Mouse (Mus musculus): ENCODE measurements at regions not wholly inside any gene's neighbourhood (a gene's known extent, or its start where the extent isn't known, plus 50 kb on each side); places are given as distances from the start of the nearest gene placed in this dataset.

GRCm38 (mm10) chr4:8927276-8927906 lies 688.5 kb upstream of the Car8 start:
- H3K27me3 ChIP-seq = peaks cover 7% of the 10 kb centered on the region
- WGBS = 37% methylated on average over 8 of the region's 8 CpGs
- no peak overlapping the region for H3K9ac ChIP-seq
- H3K9me3 ChIP-seq = no peaks in the 10 kb centered on the region
- H3K4me1 ChIP-seq = peaks cover 21% of the 10 kb centered on the region
- ATAC-seq (ENCODE audit: low FRiP score, low read depth) = no peak
- no peak overlapping the region for H3K4me3 ChIP-seq
- no peak overlapping the region for H3K27ac ChIP-seq
- H3K4me2 ChIP-seq (replicated peaks) = no peak overlapping the region
- no peaks in the 10 kb centered on the region for H3K36me3 ChIP-seq

- no peaks in the 10 kb centered on the region for H3K36me3 ChIP-seq
- WGBS = 27% methylated on average over 9 of the region's 9 CpGs
- H3K4me2 ChIP-seq (replicated peaks) = no peak overlapping the region
- no peak overlapping the region for H3K9ac ChIP-seq
- peaks cover 26% of the 10 kb centered on the region for H3K4me1 ChIP-seq
- H3K9me3 ChIP-seq = no peaks in the 10 kb centered on the region
- no peak overlapping the region for H3K4me3 ChIP-seq
- no peak overlapping the region for H3K27ac ChIP-seq
- H3K27me3 ChIP-seq = peaks cover 8% of the 10 kb centered on the region
- ATAC-seq (ENCODE audit: low FRiP score, low read depth) = no peak
Observed at GRCm38 (mm10) chr4:8926642-8927275, 687.9 kb upstream of the Car8 start.

- no peaks in the 10 kb centered on the region for H3K36me3 ChIP-seq
- H3K9me3 ChIP-seq = no peaks in the 10 kb centered on the region
- H3K9ac ChIP-seq = no peak overlapping the region
- no peak overlapping the region for H3K27ac ChIP-seq
- H3K4me3 ChIP-seq = no peak overlapping the region
- peaks cover 41% of the 10 kb centered on the region for H3K4me1 ChIP-seq
- H3K27me3 ChIP-seq = peaks cover 27% of the 10 kb centered on the region
- 44% methylated on average over 8 of the region's 8 CpGs for WGBS
- no peak for ATAC-seq (ENCODE audit: low FRiP score, low read depth)
- H3K4me2 ChIP-seq (replicated peaks) = no peak overlapping the region
Observed at GRCm38 (mm10) chr4:8922695-8923363, 684.0 kb upstream of the Car8 start.

GRCm38 (mm10) chr4:8921477-8922385 lies 682.9 kb upstream of the Car8 start:
- no peaks in the 10 kb centered on the region for H3K9me3 ChIP-seq
- H3K4me2 ChIP-seq (replicated peaks) = peak overlapping the region; percentile 60
- H3K4me1 ChIP-seq = peaks cover 32% of the 10 kb centered on the region
- ATAC-seq (ENCODE audit: low FRiP score, low read depth) = peak; percentile 34; the same call in 1 of the 2 replicates
- WGBS = 13% methylated on average over 31 of the region's 31 CpGs
- H3K27ac ChIP-seq = no peak overlapping the region
- H3K9ac ChIP-seq = peak overlapping the region; percentile 48
- no peaks in the 10 kb centered on the region for H3K36me3 ChIP-seq
- H3K27me3 ChIP-seq = peaks cover 27% of the 10 kb centered on the region
- peak overlapping the region; percentile 26 for H3K4me3 ChIP-seq

GRCm38 (mm10) chr4:8920306-8920705 lies 681.5 kb upstream of the Car8 start:
- H3K27ac ChIP-seq = no peak overlapping the region
- ATAC-seq (ENCODE audit: low FRiP score, low read depth) = no peak
- WGBS = 45% methylated on average over 2 of the region's 2 CpGs

GRCm38 (mm10) chr4:8919366-8919984 lies 680.6 kb upstream of the Car8 start:
- H3K4me1 ChIP-seq = peaks cover 29% of the 10 kb centered on the region
- peaks cover 30% of the 10 kb centered on the region for H3K27me3 ChIP-seq
- H3K27ac ChIP-seq = no peak overlapping the region
- ATAC-seq (ENCODE audit: low FRiP score, low read depth) = no peak
- no peak overlapping the region for H3K4me3 ChIP-seq
- no peaks in the 10 kb centered on the region for H3K9me3 ChIP-seq
- no peaks in the 10 kb centered on the region for H3K36me3 ChIP-seq
- WGBS = 82% methylated on average over 9 of the region's 9 CpGs
- no peak overlapping the region for H3K4me2 ChIP-seq (replicated peaks)
- no peak overlapping the region for H3K9ac ChIP-seq

More at GRCm38 (mm10) chr4:8920306-8920705, 681.5 kb upstream of the Car8 start:
- H3K4me1 ChIP-seq = peaks cover 29% of the 10 kb centered on the region
- H3K27me3 ChIP-seq = peaks cover 27% of the 10 kb centered on the region
- no peaks in the 10 kb centered on the region for H3K36me3 ChIP-seq
- H3K4me3 ChIP-seq = no peak overlapping the region
- H3K4me2 ChIP-seq (replicated peaks) = no peak overlapping the region
- no peaks in the 10 kb centered on the region for H3K9me3 ChIP-seq
- no peak overlapping the region for H3K9ac ChIP-seq

All from limb, embryonic 13.5 days (tissue).